Mouse (Mus musculus) megakaryocyte, embryonic 14.5 days (primary cell): ENCODE data around the gene Gm17657. TPM values are rescaled to one million over a fixed set of nuclear protein-coding genes. Genes with fewer than 3 reads are reported as not detected.
A peak's percentile ranks its signal among the peaks of the same experiment; 100 is the strongest.

Experiments
- H3K27me3 ChIP-seq: replicated peaks from 2 replicates; pipeline ENCODE3; 2012; ENCODE audit warnings: inconsistent platforms
- H3K36me3 ChIP-seq: replicated peaks from 2 replicates; pipeline ENCODE3; 2012; ENCODE audit warnings: low read length, inconsistent platforms, mixed read lengths
- H3K4me1 ChIP-seq: 2 replicates; pipeline ENCODE4 v1.6.1; 2012; ENCODE audit warnings: inconsistent platforms
- H3K4me3 ChIP-seq: replicated peaks from 2 replicates; pipeline ENCODE3; 2012; ENCODE audit warnings: moderate library complexity, mild to moderate bottlenecking, inconsistent platforms
- H3K9me3 ChIP-seq: 2 replicates; pipeline ENCODE4 v1.6.1; 2012; ENCODE audit warnings: inconsistent platforms
- FLI1 ChIP-seq: IDR thresholded peaks from 2 replicates; pipeline ENCODE4 v1.6.1; 2012; ENCODE audit warnings: low read length, inconsistent platforms, mixed read lengths
- GATA1 ChIP-seq: IDR thresholded peaks from 3 replicates; pipeline ENCODE4 v1.6.1; 2012; ENCODE audit warnings: mixed read lengths, low read length, inconsistent platforms, borderline replicate concordance
- polyA plus RNA-seq: library from polyadenylated mRNA; stranded (reverse); fragments of >175 nt; gene quantifications from 2 replicates; pipeline ENCODE4 v1.2.3, GENCODE M21; 2012; ENCODE audit warnings: low replicate concordance; ENCODE audit not compliant: insufficient read depth

Gene Gm17657
- polyA plus RNA-seq, 1 experiment, result not detected

- peaks cover 29% of the 10 kb centered on the region for H3K4me1 ChIP-seq
- no peaks in the 10 kb centered on the region for H3K36me3 ChIP-seq
- peaks cover 8% of the 10 kb centered on the region; the same call in 1 of the 2 replicates for H3K9me3 ChIP-seq
- peak overlapping the region; percentile 93 for H3K4me3 ChIP-seq
- TF ChIP-seq FLI1 (no peak), GATA1 (no peak)
- peaks cover 4% of the 10 kb centered on the region for H3K27me3 ChIP-seq
These were observed 444 bp downstream of the Gm17657 start for GRCm38 (mm10) chr17:29548994-29549393.

GRCm38 (mm10) chr17:29548494-29548893, 944 bp downstream of the Gm17657 start:
- Histone ChIP-seq H3K36me3 (no peaks in the 10 kb centered on the region), H3K4me1 (peaks cover 29% of the 10 kb centered on the region), H3K9me3 (peaks cover 12% of the 10 kb centered on the region; the same call in 1 of the 2 replicates), H3K27me3 (peaks cover 4% of the 10 kb centered on the region), H3K4me3 (no peak overlapping the region)
- TF ChIP-seq GATA1 (no peak), FLI1 (no peak)

GRCm38 (mm10) chr17:29545241-29545640, 4.2 kb downstream of the Gm17657 start:
- Histone ChIP-seq H3K4me3 (no peak overlapping the region), H3K27me3 (peaks cover 4% of the 10 kb centered on the region), H3K4me1 (peaks cover 14% of the 10 kb centered on the region), H3K9me3 (peaks cover 27% of the 10 kb centered on the region), H3K36me3 (no peaks in the 10 kb centered on the region)
- no peak for TF ChIP-seq GATA1
- no peak for TF ChIP-seq FLI1

GRCm38 (mm10) chr17:29544064-29544463, 5.4 kb downstream of the Gm17657 start:
- H3K4me3 ChIP-seq, result no peak overlapping the region
- H3K27me3 ChIP-seq, result peaks cover 4% of the 10 kb centered on the region
- H3K36me3 ChIP-seq, result no peaks in the 10 kb centered on the region
- H3K9me3 ChIP-seq, result peaks cover 29% of the 10 kb centered on the region
- H3K4me1 ChIP-seq, result peaks cover 2% of the 10 kb centered on the region; the same call in 1 of the 2 replicates
- TF ChIP-seq GATA1, result no peak
- TF ChIP-seq FLI1, result no peak

- Histone ChIP-seq H3K36me3 (no peaks in the 10 kb centered on the region), H3K4me1 (no peaks in the 10 kb centered on the region), H3K4me3 (no peak overlapping the region), H3K9me3 (peaks cover 31% of the 10 kb centered on the region), H3K27me3 (peaks cover 6% of the 10 kb centered on the region)
- TF ChIP-seq FLI1 (no peak), GATA1 (no peak)
These were observed 6.4 kb downstream of the Gm17657 start for GRCm38 (mm10) chr17:29542831-29543690.

- Histone ChIP-seq H3K4me1 (no peaks in the 10 kb centered on the region), H3K9me3 (peaks cover 31% of the 10 kb centered on the region)
- no peak for TF ChIP-seq GATA1
These were observed 8.0 kb downstream of the Gm17657 start for GRCm38 (mm10) chr17:29541419-29541818.

GRCm38 (mm10) chr17:29540426-29540825, 9.0 kb downstream of the Gm17657 start:
- Histone ChIP-seq H3K9me3 (peaks cover 32% of the 10 kb centered on the region), H3K4me1 (no peaks in the 10 kb centered on the region), H3K27me3 (peaks cover 2% of the 10 kb centered on the region), H3K36me3 (no peaks in the 10 kb centered on the region), H3K4me3 (no peak overlapping the region)
- TF ChIP-seq FLI1 (no peak), GATA1 (no peak)

More at GRCm38 (mm10) chr17:29541419-29541818, 8.0 kb downstream of the Gm17657 start:
- Histone ChIP-seq H3K4me3 (no peak overlapping the region), H3K36me3 (no peaks in the 10 kb centered on the region), H3K27me3 (peaks cover 4% of the 10 kb centered on the region)

- H3K4me3 ChIP-seq, result no peak overlapping the region
- H3K36me3 ChIP-seq, result no peaks in the 10 kb centered on the region
- peaks cover 23% of the 10 kb centered on the region for H3K4me1 ChIP-seq
- TF ChIP-seq GATA1 (no peak), FLI1 (no peak)
- H3K9me3 ChIP-seq, result peaks cover 17% of the 10 kb centered on the region
- peaks cover 2% of the 10 kb centered on the region for H3K27me3 ChIP-seq
These were observed 15.6 kb downstream of the Gm17657 start for GRCm38 (mm10) chr17:29533866-29534265.

- TF ChIP-seq FLI1 (no peak), GATA1 (no peak)
- Histone ChIP-seq H3K27me3 (no peaks in the 10 kb centered on the region), H3K4me1 (peaks cover 23% of the 10 kb centered on the region), H3K4me3 (peak overlapping the region; percentile 85), H3K9me3 (peaks cover 18% of the 10 kb centered on the region), H3K36me3 (no peaks in the 10 kb centered on the region)
These were observed 17.6 kb downstream of the Gm17657 start for GRCm38 (mm10) chr17:29531757-29532384.

- Histone ChIP-seq H3K36me3 (no peaks in the 10 kb centered on the region), H3K4me3 (peak overlapping the region; percentile 85), H3K4me1 (peaks cover 23% of the 10 kb centered on the region), H3K9me3 (peaks cover 24% of the 10 kb centered on the region), H3K27me3 (no peaks in the 10 kb centered on the region)
- no peak for TF ChIP-seq FLI1
- no peak for TF ChIP-seq GATA1
These were observed 18.2 kb downstream of the Gm17657 start for GRCm38 (mm10) chr17:29531278-29531677.
